25 mouse cellular contexts compared by ENCODE assay signal in genomic region chr1:54002077-54002476, GRCm38 (mm10).
A peak's percentile ranks its signal among the peaks of the same experiment; 100 is the strongest.
DNase-seq lines count a peak whose midpoint lies in the region; ATAC-seq and TF ChIP-seq lines count a peak whose summit lies in the region.
"Had no signal": no experiment of that assay in that cellular context is flagged by ENCODE, and none has a peak within 500 bp of the region (broad histone marks: within the 10 kb centered on the region; RNA-seq: fewer than 3 reads in every experiment).

No protein-coding gene starts in this region.

- peak overlapping the region; percentile 58 for H3K27ac ChIP-seq in heart, embryonic 11.5 days (ENCODE audit: low read depth, low read length)
- peak overlapping the region; percentile 59 to 87; a peak in 3 of 4 replicates for H3K27ac ChIP-seq in heart, embryonic 14.5 days (replicated peaks in 1 of 2; ENCODE audit: control insufficient read depth in 1 of 2, insufficient read depth in 1 of 2, low read depth in 2 of 2, low read length in 2 of 2)
- H3K27ac ChIP-seq in heart, postnatal 0 days (ENCODE audit: low read depth), result peak overlapping the region; percentile 80
- H3K27ac ChIP-seq: forebrain, embryonic 10.5 days; forebrain, embryonic 13.5 days; hindbrain, embryonic 12.5 days; hindbrain, embryonic 15.5 days had no signal

- no peaks in the 10 kb centered on the region for H3K36me3 ChIP-seq in heart, embryonic 11.5 days (ENCODE audit: control insufficient read depth, insufficient read depth, low read length)
- H3K36me3 ChIP-seq in heart, embryonic 14.5 days (ENCODE audit: control insufficient read depth, insufficient read depth, low read length), result no peaks in the 10 kb centered on the region
- no peaks in the 10 kb centered on the region for H3K36me3 ChIP-seq in heart, postnatal 0 days (replicated peaks; ENCODE audit: control insufficient read depth, insufficient read depth, low read length)
- H3K36me3 ChIP-seq: forebrain, embryonic 10.5 days; G1E; hindbrain, embryonic 12.5 days; hindbrain, embryonic 15.5 days had no signal

- H3K9me3 ChIP-seq in heart, embryonic 11.5 days (replicated peaks; ENCODE audit: control insufficient read depth, low read length), result no peaks in the 10 kb centered on the region
- no peaks in the 10 kb centered on the region for H3K9me3 ChIP-seq in heart, embryonic 14.5 days (ENCODE audit: control insufficient read depth, low read length)
- no peaks in the 10 kb centered on the region for H3K9me3 ChIP-seq in heart, postnatal 0 days (replicated peaks; ENCODE audit: control insufficient read depth, low read length)
- H3K9me3 ChIP-seq: forebrain, embryonic 10.5 days; forebrain, embryonic 13.5 days; G1E; hindbrain, embryonic 12.5 days; hindbrain, embryonic 15.5 days had no signal

- DNase-seq in heart, postnatal 10 days, result no peak
- no peak for DNase-seq in heart, adult 8-10 months (ENCODE audit: low spot score)
- no peak for DNase-seq in heart, postnatal 0 days (ENCODE audit: low spot score)
- DNase-seq in heart, adult 11 months, result no peak
- DNase-seq in retina, embryonic 14.5 days (ENCODE audit: low spot score), result no peak
- DNase-seq: adrenal gland, postnatal 10 days; adrenal gland, postnatal 36 days; B cell, adult 2 months; cerebellum, adult 18-20 months; cerebellum, adult 9-10 months; cerebellum, postnatal 14 days; gastrocnemius, postnatal 10 days; gastrocnemius, postnatal 36 days; kidney, adult 2 months had no signal

- 55% methylated on average over 2 of the region's 2 CpGs for WGBS in heart, embryonic 11.5 days (ENCODE audit: insufficient replicate concordance)
- WGBS in heart, embryonic 14.5 days, result 45% methylated on average over 2 of the region's 2 CpGs
- 34% methylated on average over 2 of the region's 2 CpGs for WGBS in heart, postnatal 0 days

- intact Hi-C loops in heart, postnatal 10 days (cut with DNase I), result no loop called here

- no peak overlapping the region for H3K4me3 ChIP-seq in heart, embryonic 11.5 days (ENCODE audit: low read depth, low read length)
- H3K4me3 ChIP-seq in heart, embryonic 14.5 days (ENCODE audit: control insufficient read depth in 1 of 2, insufficient read depth in 1 of 2, low read depth in 1 of 2, low read length in 2 of 2), result no peak overlapping the region
- no peak overlapping the region for H3K4me3 ChIP-seq in heart, postnatal 0 days (ENCODE audit: low read depth, low read length)
- H3K4me3 ChIP-seq: forebrain, embryonic 10.5 days; forebrain, embryonic 13.5 days; hindbrain, embryonic 12.5 days; hindbrain, embryonic 15.5 days had no signal

- ATAC-seq in heart, embryonic 11.5 days (replicated peaks; ENCODE audit: insufficient number of reproducible peaks, low FRiP score, low TSS enrichment), result no peak
- ATAC-seq in heart, embryonic 14.5 days (ENCODE audit: insufficient number of reproducible peaks, insufficient read depth, low FRiP score, low read depth), result no peak
- peak; percentile 40; the same call in 1 of the 2 replicates for ATAC-seq in heart, postnatal 0 days (ENCODE audit: insufficient read depth, low read depth)
- ATAC-seq: forebrain, embryonic 13.5 days; forebrain, embryonic 16.5 days; intestine, postnatal 0 days; Patski had no signal

- no peak for TF ChIP-seq CTCF in heart, postnatal 0 days (IDR thresholded peaks at IDR 0.05; ENCODE audit: low read depth)

- no peak overlapping the region for H3K9ac ChIP-seq in heart, embryonic 11.5 days (ENCODE audit: low read depth, low read length)
- no peak overlapping the region for H3K9ac ChIP-seq in heart, embryonic 14.5 days (ENCODE audit: low read length)
- no peak overlapping the region for H3K9ac ChIP-seq in heart, postnatal 0 days (replicated peaks; ENCODE audit: low read depth, low read length)
- H3K9ac ChIP-seq: forebrain, embryonic 13.5 days; hindbrain, embryonic 12.5 days; hindbrain, embryonic 15.5 days had no signal

- H3K27me3 ChIP-seq in heart, embryonic 11.5 days (ENCODE audit: control insufficient read depth, insufficient read depth, low read length), result no peaks in the 10 kb centered on the region
- no peaks in the 10 kb centered on the region for H3K27me3 ChIP-seq in heart, embryonic 14.5 days (ENCODE audit: control insufficient read depth, insufficient read depth, low read length)
- H3K27me3 ChIP-seq in heart, postnatal 0 days (ENCODE audit: control insufficient read depth, insufficient read depth, low read length), result no peaks in the 10 kb centered on the region
- H3K27me3 ChIP-seq: CH12.LX; forebrain, embryonic 13.5 days; hindbrain, embryonic 12.5 days; hindbrain, embryonic 15.5 days had no signal

- peaks cover 32% of the 10 kb centered on the region for H3K4me1 ChIP-seq in heart, embryonic 11.5 days (ENCODE audit: control insufficient read depth, insufficient read depth, low read length)
- peaks cover 11 to 47% of the 10 kb centered on the region in 2 experiments for H3K4me1 ChIP-seq in heart, embryonic 14.5 days (ENCODE audit: control insufficient read depth in 2 of 2, insufficient read depth in 2 of 2, low read length in 2 of 2)
- peaks cover 44% of the 10 kb centered on the region for H3K4me1 ChIP-seq in heart, postnatal 0 days (ENCODE audit: control insufficient read depth, insufficient read depth)
- H3K4me1 ChIP-seq: forebrain, embryonic 10.5 days; forebrain, embryonic 13.5 days; hindbrain, embryonic 12.5 days; hindbrain, embryonic 15.5 days had no signal

- TF ChIP-seq EP300 in heart, postnatal 0 days (IDR thresholded peaks at IDR 0.05; ENCODE audit: low read depth), result no peak

- no peak overlapping the region for H3K4me2 ChIP-seq in heart, embryonic 11.5 days
- no peak overlapping the region for H3K4me2 ChIP-seq in heart, embryonic 14.5 days (ENCODE audit: low read length)
- no peak overlapping the region for H3K4me2 ChIP-seq in heart, postnatal 0 days (ENCODE audit: low read depth, low read length)
- H3K4me2 ChIP-seq: forebrain, embryonic 13.5 days; hindbrain, embryonic 12.5 days; hindbrain, embryonic 15.5 days had no signal
